Mouse (Mus musculus) C2C12 (cell line): Measurements from ENCODE around the gene Sh3bp1.

ENCODE experiments used
- CTCF ChIP-seq: IDR thresholded peaks from one replicate; pipeline ENCODE4 v1.5.1; 2011; ENCODE audit not compliant: control insufficient read depth, insufficient read depth, insufficient read length
- MAX ChIP-seq: IDR thresholded peaks from one replicate; pipeline ENCODE4 v1.6.1; 2011; ENCODE audit warnings: mild to moderate bottlenecking, control low read depth
- MYOG ChIP-seq: IDR thresholded peaks from one replicate; pipeline ENCODE4 v1.6.1; 2011; ENCODE audit not compliant: control insufficient read depth, insufficient read length; ENCODE audit errors: extremely low read depth
- USF1 ChIP-seq: IDR thresholded peaks from one replicate; pipeline ENCODE4 v1.6.1; 2011; ENCODE audit warnings: low read depth, mild to moderate bottlenecking, control low read depth, moderate library complexity

GRCm38 (mm10) chr15:78873803-78874435, 25.6 kb upstream of the Sh3bp1 start:
- TF ChIP-seq CTCF (no peak), USF1 (no peak), MYOG (no peak), MAX (no peak)
